Mouse (Mus musculus): ENCODE results near the gene Sez6l2.

- TF ChIP-seq GATA1 (IDR thresholded peaks at IDR 0.05; ENCODE audit: borderline replicate concordance, low read length): no peak
- no peak for TF ChIP-seq FLI1 (IDR thresholded peaks at IDR 0.05; ENCODE audit: low read length)
Observed at GRCm38 (mm10) chr7:127014993-127015392, 64.6 kb downstream of the Sez6l2 start.

Data from megakaryocyte, embryonic 14.5 days (primary cell).